Mouse (Mus musculus) lung, embryonic 14.5 days (tissue): ENCODE data around the gene Fam168a. TPM values are rescaled to one million over a fixed set of nuclear protein-coding genes. Genes with fewer than 3 reads are reported as not detected.

ENCODE experiments used
- ATAC-seq: fragments of 200-750 bp; cut with Nextera tagmentation; 2 replicates; pipeline ENCODE4 v1.8.0; 2017; ENCODE audit warnings: mild to moderate bottlenecking, moderate TSS enrichment, moderate library complexity; ENCODE audit not compliant: insufficient read depth
- DNase-seq: peaks from one replicate; pipeline ENCODE4 v3.0.0-alpha.2; 2015
- H3K27ac ChIP-seq: fragments of 300-500 bp; sonication (generic); 2 replicates; pipeline ENCODE4 v1.5.1; 2014; ENCODE audit warnings: low read depth, mild to moderate bottlenecking, moderate library complexity
- H3K27me3 ChIP-seq: fragments of 300-500 bp; sonication (generic); 2 replicates; pipeline ENCODE4 v1.6.1; 2014; ENCODE audit warnings: low read length, control low read depth; ENCODE audit not compliant: insufficient read depth
- H3K36me3 ChIP-seq: fragments of 300-500 bp; sonication (generic); 2 replicates; pipeline ENCODE4 v1.6.1; 2014; ENCODE audit warnings: control low read depth; ENCODE audit not compliant: insufficient read depth
- H3K4me1 ChIP-seq: fragments of 300-500 bp; sonication (generic); 2 replicates; pipeline ENCODE4 v1.6.1; 2014; ENCODE audit warnings: antibody characterized with exemption, control low read depth; ENCODE audit not compliant: insufficient read depth
- H3K4me2 ChIP-seq: fragments of 300-500 bp; sonication (generic); 2 replicates; pipeline ENCODE4 v1.6.1; 2014; ENCODE audit warnings: mild to moderate bottlenecking
- H3K4me3 ChIP-seq: fragments of 300-500 bp; sonication (generic); 2 replicates; pipeline ENCODE4 v1.5.1; 2014; ENCODE audit warnings: low read depth, low read length
- H3K9ac ChIP-seq: fragments of 300-500 bp; sonication (generic); 2 replicates; pipeline ENCODE4 v1.6.1; 2014
- H3K9me3 ChIP-seq: fragments of 300-500 bp; sonication (generic); 2 replicates; pipeline ENCODE4 v1.6.1; 2016; ENCODE audit warnings: low read depth, low read length, control low read depth
- CTCF ChIP-seq: IDR thresholded peaks from 2 replicates; pipeline ENCODE4 v1.5.1; 2016; ENCODE audit warnings: antibody characterized with exemption, low read depth
- WGBS: fragments of 180-500 bp; shearing (Covaris S2); extraction: QIAGEN DNeasy Blood & Tissue Kit; methylation state at CpG from one replicate; pipeline ENCODE4 v1.1.7; 2014; 5-methylcytosine and 5-hydroxymethylcytosine counted together
- polyA plus RNA-seq: library from polyadenylated mRNA; unstranded; fragments of >200 nt; fragmentation: Nextera tagmentation; extraction: Ambion mirVana; gene quantifications from 2 replicates; pipeline ENCODE4 v1.2.1, GENCODE M21; 2014

Fam168a gene
- polyA plus RNA-seq, 1 experiment from 2014 or later: 42.8 TPM

GRCm38 (mm10) chr7:100670646-100671045 is 35.8 kb upstream of the Fam168a start:
- Histone ChIP-seq H3K9me3 (no peaks in the 10 kb centered on the region), H3K36me3 (no peaks in the 10 kb centered on the region), H3K4me3 (no peak overlapping the region), H3K9ac (no peak overlapping the region), H3K4me2 (no peak overlapping the region), H3K27me3 (no peaks in the 10 kb centered on the region), H3K27ac (no peak overlapping the region), H3K4me1 (no peaks in the 10 kb centered on the region)
- no peak for DNase-seq
- ATAC-seq: no peak
- WGBS: 82% methylated on average over 5 of the region's 5 CpGs
- TF ChIP-seq CTCF: no peak

DNA sequence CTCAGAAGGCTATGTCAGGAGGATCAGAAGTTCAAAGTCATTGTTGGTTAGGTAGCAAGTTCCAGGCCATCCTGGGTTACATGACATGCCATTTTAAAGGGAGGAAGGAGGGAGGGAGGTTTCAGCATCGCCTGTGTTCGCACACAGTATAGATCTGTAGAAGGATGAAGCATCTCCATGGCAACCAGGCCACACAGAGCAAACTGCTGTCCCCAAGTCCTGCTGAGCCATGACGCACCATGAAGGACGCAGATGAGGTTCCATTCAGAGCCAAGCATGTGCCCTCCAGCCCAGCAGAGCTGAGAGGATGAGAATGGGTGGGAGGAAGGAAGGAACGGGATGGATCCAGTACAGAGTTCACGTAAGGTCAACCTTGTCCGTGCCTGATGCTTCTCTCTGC is 33.0 kb upstream of the Fam168a start:
- DNase-seq (no peak), ATAC-seq (no peak)
- Histone ChIP-seq H3K36me3 (no peaks in the 10 kb centered on the region), H3K4me1 (no peaks in the 10 kb centered on the region), H3K4me3 (no peak overlapping the region), H3K9ac (no peak overlapping the region), H3K9me3 (no peaks in the 10 kb centered on the region), H3K27me3 (no peaks in the 10 kb centered on the region), H3K27ac (no peak overlapping the region), H3K4me2 (no peak overlapping the region)
- TF ChIP-seq CTCF: no peak
- WGBS: 69% methylated on average over 7 of the region's 7 CpGs

DNA sequence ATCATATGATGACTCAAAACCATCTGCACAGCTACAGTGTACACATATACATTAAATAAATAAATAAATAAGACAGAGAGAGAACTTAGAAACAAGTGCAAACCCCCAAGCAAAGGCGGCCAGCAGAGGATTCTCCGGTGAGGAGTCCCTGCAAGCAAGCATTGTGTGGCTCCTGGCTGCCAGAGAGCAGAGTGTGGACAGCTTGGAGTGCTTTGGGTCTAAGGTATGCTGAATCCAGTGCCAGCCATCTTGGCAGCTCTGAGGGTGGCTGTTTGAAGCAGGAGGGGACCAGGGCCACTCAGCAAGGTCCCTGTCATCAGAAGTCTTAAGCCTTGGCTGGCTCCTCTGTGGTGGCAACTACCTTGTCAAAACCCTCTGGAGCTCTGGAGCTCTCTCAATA is 31.5 kb upstream of the Fam168a start:
- ATAC-seq: no peak
- Histone ChIP-seq H3K27me3 (no peaks in the 10 kb centered on the region), H3K36me3 (no peaks in the 10 kb centered on the region), H3K9ac (no peak overlapping the region), H3K9me3 (no peaks in the 10 kb centered on the region), H3K4me3 (no peak overlapping the region), H3K4me2 (no peak overlapping the region), H3K4me1 (no peaks in the 10 kb centered on the region), H3K27ac (no peak overlapping the region)
- no peak for TF ChIP-seq CTCF
- no peak for DNase-seq
- 81% methylated on average over 2 of the region's 2 CpGs for WGBS

DNA sequence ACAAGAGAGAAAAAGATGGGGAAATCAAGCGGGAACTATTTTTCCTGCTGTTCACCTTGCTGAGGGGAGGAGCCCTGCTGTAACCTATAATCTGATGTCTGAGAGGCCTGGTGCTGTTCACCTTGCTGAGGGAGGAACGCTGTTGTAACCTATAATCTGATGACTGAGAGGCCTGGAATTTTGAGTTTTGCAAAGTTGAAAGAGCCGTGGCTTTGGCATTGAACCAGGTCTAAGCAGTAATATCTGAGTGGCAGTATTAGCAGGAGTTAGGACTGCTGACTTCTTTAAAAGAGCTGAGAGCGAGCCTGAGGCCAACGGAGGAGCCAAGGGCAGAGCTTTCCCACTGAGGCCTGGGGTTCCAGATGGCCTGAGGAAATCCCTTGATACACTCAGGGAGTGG is 28.4 kb upstream of the Fam168a start:
- Histone ChIP-seq H3K36me3 (no peaks in the 10 kb centered on the region), H3K4me3 (no peak overlapping the region), H3K9me3 (no peaks in the 10 kb centered on the region), H3K4me2 (no peak overlapping the region), H3K27me3 (no peaks in the 10 kb centered on the region), H3K9ac (no peak overlapping the region), H3K27ac (0 out of 2 replicates have a peak overlapping the region, but pooled peaks have one; percentile 73), H3K4me1 (no peaks in the 10 kb centered on the region)
- DNase-seq (no peak), ATAC-seq (no peak)
- TF ChIP-seq CTCF: no peak
- WGBS: 82% methylated on average over 5 of the region's 5 CpGs

GRCm38 (mm10) chr7:100678948-100679880 is 27.2 kb upstream of the Fam168a start:
- no peak for TF ChIP-seq CTCF
- no peaks in the 10 kb centered on the region for H3K27me3 ChIP-seq
- H3K4me1 ChIP-seq: no peaks in the 10 kb centered on the region
- H3K4me2 ChIP-seq: peak overlapping the region; percentile 23; the same call in 1 of the 2 replicates
- peak; percentile 51 for DNase-seq
- WGBS: 44% methylated on average over 15 of the region's 15 CpGs
- no peak overlapping the region for H3K4me3 ChIP-seq
- H3K27ac ChIP-seq: peak overlapping the region; percentile 73
- H3K9me3 ChIP-seq: no peaks in the 10 kb centered on the region
- peak; percentile 54 for ATAC-seq
- no peaks in the 10 kb centered on the region for H3K36me3 ChIP-seq
- H3K9ac ChIP-seq: no peak overlapping the region

- 42% methylated on average over 5 of the region's 5 CpGs for WGBS
- Histone ChIP-seq H3K4me3 (no peak overlapping the region), H3K27me3 (no peaks in the 10 kb centered on the region), H3K4me1 (no peaks in the 10 kb centered on the region), H3K27ac (no peak overlapping the region), H3K9me3 (no peaks in the 10 kb centered on the region), H3K9ac (no peak overlapping the region), H3K4me2 (no peak overlapping the region), H3K36me3 (no peaks in the 10 kb centered on the region)
- DNase-seq (no peak), ATAC-seq (no peak)
- no peak for TF ChIP-seq CTCF
These were observed 25.3 kb upstream of the Fam168a start for GRCm38 (mm10) chr7:100681132-100681531.

DNA sequence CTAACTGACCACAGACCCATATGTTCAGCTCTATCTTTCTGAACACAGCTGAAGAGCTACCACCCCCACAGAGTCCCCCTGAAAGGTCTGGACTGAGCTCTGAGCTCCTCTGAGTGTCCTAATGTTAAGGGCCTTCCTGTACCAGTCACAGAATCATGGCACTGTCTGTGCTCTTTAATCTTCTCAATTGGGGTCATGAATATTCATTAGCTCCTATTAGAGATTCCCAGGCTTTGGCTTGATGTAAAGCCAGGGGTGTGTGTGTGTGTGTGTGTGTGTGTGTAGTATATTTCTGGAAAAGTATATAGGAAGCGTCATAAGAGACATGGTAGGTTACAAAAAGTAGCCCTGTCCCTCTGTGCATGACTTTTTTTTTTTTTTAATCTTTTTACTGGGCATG is 23.2 kb upstream of the Fam168a start:
- H3K36me3 ChIP-seq: no peaks in the 10 kb centered on the region
- H3K27ac ChIP-seq: no peak overlapping the region
- no peaks in the 10 kb centered on the region for H3K27me3 ChIP-seq
- no peak overlapping the region for H3K9ac ChIP-seq
- 84% methylated on average over 1 of the region's 1 CpGs for WGBS
- no peak overlapping the region for H3K4me2 ChIP-seq
- H3K9me3 ChIP-seq: no peaks in the 10 kb centered on the region
- H3K4me3 ChIP-seq: no peak overlapping the region
- no peak for ATAC-seq
- no peaks in the 10 kb centered on the region for H3K4me1 ChIP-seq
- TF ChIP-seq CTCF: no peak
- DNase-seq: no peak
